Mouse (Mus musculus): ENCODE results near the gene Rhox3c.
"Not testable (repeated sequence)": the region's sequence is repeated elsewhere in the genome, so short reads cannot be mapped to it uniquely, and the experiment has no call there.

Gene Rhox3c

GRCm38 (mm10) chrX:37458285-37458684 lies at the start of gene Rhox3c:
TSS of gene Rhox3c (plus strand) at chrX:37458585.
- not testable (repeated sequence) for DNase-seq (ENCODE audit: low read depth, low spot score)

- DNase-seq (ENCODE audit: low read depth, low spot score): not testable (repeated sequence)
These were observed 46.6 kb upstream of the Rhox3c start, which contains the start of gene Rhox2b for GRCm38 (mm10) chrX:37411767-37412166. TSS of gene Rhox2b (plus strand) at chrX:37412067.

GRCm38 (mm10) chrX:37432194-37432593 lies 26.2 kb upstream of the Rhox3c start, which contains the start of gene Rhox4b:
TSS of gene Rhox4b (plus strand) at chrX:37432494.
- not testable (repeated sequence) for DNase-seq (ENCODE audit: low read depth, low spot score)

- not testable (repeated sequence) for DNase-seq (ENCODE audit: low read depth, low spot score)
These were observed 5.0 kb upstream of the Rhox3c start, which contains the start of gene Rhox2c for GRCm38 (mm10) chrX:37453380-37453779. TSS of gene Rhox2c (plus strand) at chrX:37453680.

- DNase-seq (ENCODE audit: low read depth, low spot score): not testable (repeated sequence)
These were observed 21.7 kb downstream of the Rhox3c start, which contains the start of gene Rhox4c for GRCm38 (mm10) chrX:37480037-37480436. TSS of gene Rhox4c (plus strand) at chrX:37480337.

- DNase-seq (ENCODE audit: low read depth, low spot score): not testable (repeated sequence)
These were observed 55.7 kb downstream of the Rhox3c start, which contains the start of gene Rhox4d for GRCm38 (mm10) chrX:37514059-37514458. TSS of gene Rhox4d (plus strand) at chrX:37514359.
